Mouse (Mus musculus) ovary, postnatal 10 days (tissue): ENCODE data around the gene Ptprr.

Experiments used
- DNase-seq: peaks from one replicate; pipeline ENCODE4 v3.0.0; 2022; ENCODE audit warnings: low spot score

The Ptprr gene

DNA sequence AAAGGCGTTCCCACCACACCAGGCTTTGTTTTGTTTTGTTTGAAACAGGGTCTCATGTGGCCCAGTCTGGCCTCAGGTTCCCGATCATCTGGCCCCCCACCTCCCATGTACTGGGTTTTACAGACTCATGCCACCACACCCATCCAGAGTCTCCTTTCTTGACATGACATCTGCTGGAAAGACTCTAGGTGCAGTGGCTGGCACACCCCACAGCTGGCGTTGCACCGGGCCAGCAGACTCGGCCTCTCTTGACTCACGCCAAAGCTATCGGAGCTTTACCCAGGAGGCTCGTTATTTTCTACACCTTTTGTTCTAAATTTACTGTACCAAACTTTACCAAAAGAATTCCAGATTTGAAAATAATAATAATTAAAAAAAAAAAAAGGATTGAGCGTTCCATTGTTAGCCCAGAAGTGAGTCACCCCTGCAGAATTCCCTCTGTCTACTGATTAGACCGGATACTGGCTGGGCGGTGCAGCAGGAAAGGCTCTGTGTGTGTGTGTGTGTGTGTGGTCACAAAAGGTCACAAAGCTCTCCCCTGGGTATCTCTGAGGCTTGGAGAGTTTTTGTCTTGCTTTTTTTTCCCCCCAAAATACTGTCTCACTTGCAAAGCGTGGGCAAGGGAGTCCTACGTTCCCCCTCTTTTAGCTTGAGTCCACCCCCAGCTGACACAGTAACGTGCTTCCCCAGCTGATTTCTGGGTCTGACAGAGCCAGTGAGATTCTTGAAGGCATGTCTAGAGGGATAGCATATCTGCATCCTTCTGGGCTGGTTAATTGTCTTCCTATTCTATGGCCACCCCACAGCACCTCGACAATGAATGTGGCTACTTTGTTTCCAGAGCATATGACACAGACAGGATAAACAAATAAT lies 248.8 kb downstream of the Ptprr start:
- no peak for DNase-seq

DNA sequence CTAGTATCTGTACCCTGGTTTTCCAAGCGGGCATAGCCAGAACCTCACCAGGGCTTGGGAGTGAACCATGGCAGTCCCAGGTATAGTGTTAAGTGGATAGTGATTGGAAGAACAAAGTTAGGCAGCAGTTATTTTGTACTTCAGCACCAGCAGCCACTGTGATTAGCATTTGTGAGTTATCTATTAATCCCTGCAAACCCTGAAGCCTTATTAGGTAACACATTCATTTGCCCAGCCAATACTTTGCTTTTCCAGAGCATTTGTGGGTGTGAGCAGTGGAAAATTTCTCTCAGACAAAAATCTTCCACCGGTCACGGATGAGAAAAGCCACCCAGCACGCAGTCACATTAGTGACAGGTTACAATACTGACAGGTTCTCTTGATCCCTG lies 249.4 kb downstream of the Ptprr start:
- no peak for DNase-seq

DNA sequence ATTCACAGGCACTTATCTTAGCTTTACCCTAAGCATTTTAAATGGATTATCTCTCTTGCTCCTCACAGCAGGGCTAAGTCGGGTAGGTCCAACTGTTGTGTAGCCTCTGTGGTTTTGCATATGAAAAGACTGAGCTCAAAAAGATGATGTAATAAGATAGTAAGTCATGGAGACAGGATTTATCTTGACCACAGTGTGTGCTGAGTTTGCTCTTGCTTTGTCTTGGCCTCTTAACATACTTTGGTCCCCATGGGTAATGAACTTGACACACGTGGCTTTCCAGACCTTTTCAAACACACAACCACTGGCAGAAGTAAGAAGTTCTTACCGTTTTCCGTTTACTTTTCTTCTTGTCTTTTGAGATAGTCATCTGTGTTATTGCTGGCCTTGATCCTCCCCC lies 250.3 kb downstream of the Ptprr start:
- no peak for DNase-seq

DNA sequence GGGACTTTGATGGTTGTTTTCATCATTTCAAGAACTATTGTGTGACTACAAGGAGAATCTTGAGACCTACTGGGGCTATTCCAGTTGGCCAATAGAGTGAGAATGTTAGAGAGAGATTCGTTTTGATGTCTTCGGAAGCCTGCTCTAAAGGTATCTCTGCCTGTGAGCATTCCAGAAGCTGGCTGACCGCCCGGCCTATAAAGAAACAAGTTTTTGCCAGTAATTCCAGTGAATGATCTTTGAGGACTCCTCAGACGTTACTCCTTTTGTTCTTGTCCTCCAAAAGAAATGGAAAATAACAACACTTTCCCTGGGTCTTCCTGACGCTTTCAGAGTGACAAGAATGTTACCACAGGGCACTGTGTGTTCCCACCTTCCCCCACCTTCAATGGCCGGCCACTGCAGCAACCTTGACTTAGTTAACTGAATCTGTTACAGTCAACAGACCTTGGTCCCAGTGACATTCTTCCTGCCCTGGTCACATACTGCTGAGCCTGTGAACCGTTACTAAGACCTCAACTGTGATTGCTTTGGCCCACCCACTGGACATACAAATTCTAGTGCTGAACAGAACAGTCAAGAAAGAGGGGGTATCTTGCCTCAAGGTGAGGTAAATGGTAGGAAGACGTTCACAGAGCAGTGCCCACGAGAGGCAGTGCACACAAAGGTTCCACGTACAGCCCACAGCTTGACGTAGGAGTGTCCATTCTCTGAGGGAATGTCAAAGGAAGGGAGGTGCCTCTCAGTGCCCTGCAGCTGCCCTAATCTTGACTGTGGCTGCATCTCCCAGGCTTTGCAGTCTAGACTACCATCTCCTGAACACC lies 252.8 kb downstream of the Ptprr start:
- no peak for DNase-seq

DNA sequence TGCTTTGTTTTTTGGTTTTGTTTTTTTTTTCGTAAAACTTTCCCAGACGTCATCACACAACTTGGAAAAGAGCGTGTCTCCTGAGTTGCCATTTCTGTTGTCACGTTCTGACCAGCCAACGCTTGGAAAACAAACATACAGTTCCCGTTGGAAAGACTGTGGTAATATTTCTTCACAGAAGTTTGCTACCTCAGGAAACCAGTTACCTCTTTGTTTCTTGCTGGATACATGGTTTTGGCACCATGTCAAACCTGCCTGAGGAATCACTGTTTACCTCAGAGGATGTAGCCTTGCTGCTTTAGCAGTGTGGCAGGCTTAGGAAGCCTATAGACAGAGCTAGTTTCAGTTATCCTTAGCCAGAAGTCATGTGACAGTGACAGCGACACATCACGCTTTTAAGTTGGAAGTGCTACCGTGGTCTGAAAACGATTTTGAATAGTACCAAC lies 253.5 kb downstream of the Ptprr start:
- no peak for DNase-seq

DNA sequence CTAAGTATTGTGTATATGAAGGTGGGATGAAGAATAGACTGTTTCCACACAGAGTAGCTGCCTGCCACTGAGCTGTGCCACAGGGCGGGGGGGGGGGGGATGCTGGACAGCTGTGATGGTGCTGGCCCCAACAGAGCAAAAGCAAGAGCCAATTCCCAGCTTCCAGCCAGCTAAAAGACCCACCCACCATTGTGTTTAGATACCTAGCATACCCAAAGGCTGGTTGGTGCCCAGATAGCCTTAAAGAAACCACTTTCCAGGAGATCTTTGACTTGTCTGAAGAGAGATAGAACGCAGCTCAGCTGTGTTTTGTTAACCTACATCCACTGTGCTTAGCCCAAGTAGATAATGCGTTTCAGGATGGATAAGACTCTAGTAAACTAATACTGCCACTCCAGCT lies 254.1 kb downstream of the Ptprr start:
- DNase-seq: no peak

DNA sequence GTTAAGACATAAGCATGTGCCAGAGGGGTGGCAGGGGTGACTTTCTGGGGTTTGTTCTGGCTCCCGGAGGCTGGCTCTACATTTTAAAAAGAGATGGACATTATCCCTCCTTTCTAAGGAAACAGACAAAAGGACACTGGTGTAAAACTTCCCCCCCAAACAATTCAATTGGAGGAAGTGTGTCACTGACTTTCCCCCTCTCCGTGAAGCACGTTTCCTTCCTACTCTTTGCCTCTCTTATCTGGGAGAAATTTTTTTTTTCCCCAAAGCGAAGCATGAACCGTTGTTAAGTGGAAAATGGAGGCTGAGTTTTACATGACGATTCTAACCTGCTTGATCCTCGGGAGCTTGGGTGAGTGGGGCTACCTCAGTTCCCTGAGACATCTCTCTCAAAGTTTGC lies 257.3 kb downstream of the Ptprr start, which contains the start of gene Ptprb:
Gene Ptprb (plus strand): TSS at position 244 of the 400 bp plus-strand sequence.
- no peak for DNase-seq

DNA sequence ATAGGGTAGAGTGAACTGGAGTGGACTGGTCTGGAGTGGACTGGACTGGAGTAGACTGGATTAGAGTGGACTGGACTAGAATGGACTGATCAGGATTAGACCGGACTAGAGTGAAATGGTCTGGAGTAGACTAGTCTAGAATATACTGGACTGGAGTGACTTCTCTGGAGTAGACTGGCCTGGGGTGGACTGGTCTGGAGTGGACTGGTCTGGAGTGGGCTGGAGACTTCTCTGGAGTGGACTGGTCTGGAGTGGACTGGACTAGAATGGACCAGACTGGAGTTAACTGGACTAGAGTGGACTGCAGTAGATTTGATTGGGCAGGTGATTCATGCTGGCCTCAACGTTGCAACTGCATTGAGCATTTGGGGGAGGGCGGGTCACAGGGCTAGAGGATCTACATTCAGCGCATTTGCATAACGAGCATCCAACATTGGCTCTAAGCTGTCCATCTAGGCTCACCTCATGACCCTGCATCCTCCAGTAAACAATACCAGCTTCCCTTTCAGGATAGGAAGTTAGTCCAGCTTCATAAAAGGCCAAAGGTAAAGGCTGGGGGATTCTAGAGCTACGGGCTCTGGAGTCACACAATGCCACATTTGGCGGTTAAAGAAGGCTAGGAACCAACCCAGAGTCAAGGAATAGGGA lies 268.8 kb downstream of the Ptprr start:
- no peak for DNase-seq

DNA sequence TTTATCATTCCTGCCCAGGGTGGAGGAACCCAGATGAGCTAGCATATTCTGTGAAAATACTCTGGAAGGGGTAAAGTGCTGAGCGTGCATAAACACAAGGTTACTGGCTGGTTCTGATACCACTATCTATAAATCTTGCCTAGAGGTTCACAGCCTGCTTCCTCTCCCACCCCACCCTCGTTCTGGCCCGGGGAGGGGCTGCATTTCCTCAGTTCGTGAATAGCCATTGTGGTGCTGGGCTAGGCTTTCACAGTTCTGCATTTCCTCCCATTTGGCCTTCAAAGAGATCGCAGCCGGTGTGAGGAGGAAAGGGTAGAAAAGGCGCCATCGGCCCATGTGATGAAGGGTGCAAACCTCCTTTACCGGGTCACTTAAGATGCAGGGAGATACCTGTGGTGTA lies 270.1 kb downstream of the Ptprr start:
- DNase-seq: no peak

DNA sequence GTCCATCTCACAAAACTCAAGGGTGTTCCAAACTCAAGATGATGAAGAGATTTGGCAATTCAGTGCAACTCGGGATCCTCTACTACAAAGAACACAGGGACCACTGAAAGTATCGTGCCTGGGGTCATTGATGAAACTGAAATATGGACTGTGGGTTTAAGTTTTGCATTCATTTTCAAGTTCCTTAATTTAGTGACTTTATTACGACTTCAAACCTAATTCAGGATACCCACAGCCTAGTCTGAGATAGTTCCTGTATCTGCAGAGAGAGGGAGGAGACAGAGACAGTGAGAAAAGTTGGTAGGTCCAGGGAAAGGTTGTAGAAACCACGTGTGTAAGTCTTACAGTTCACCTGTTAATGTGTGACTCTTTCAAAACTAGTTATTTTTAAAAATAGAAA lies 272.5 kb downstream of the Ptprr start:
- DNase-seq: no peak

DNA sequence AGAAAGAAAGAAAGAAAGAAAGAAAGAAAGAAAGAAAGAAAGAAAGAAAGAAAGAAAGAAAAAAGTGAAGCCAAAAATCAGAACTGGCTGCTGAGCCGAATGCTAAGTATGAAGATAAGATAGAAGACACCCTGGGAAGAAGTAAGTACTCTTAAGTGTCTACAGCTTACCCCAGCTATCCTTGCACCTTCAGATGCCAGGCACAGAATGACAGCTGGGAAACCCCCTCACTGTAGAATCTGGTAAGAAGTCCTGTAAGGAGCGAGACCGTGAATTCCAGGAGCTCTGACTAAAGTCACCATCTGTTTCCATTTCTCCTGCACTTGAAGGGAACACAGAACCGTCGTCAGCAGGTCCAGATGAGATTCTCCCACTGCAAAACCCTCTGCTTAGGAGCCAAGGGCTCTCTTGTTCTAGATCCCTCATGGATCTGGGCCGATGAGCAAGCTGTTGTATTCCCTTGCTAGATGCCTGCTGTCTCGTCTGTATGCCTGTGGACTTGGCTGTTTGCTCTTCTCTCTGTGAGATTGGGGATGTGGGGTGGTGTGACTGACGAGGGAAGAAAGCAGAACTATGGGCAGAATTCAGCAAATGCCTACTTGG lies 273.2 kb downstream of the Ptprr start:
- no peak for DNase-seq

DNA sequence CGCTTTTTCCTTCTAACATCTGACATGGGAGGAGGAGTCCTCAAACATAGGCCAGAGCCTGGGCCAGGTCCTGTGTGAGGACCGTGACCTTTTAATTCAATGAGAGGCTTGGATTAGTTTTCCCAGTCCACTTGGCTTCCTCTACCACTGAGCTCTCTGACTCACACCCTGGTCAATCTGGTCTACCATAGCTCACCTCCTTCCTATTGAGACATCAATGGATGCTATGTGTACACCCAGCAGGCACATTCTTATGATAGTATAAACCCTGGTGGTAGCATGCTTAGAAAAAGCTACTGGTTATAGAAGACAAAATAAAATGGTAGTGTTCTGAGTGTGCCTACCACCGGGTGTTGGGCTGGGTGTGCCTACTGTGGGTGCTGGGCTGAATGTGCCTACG lies 278.4 kb downstream of the Ptprr start:
- no peak for DNase-seq

DNA sequence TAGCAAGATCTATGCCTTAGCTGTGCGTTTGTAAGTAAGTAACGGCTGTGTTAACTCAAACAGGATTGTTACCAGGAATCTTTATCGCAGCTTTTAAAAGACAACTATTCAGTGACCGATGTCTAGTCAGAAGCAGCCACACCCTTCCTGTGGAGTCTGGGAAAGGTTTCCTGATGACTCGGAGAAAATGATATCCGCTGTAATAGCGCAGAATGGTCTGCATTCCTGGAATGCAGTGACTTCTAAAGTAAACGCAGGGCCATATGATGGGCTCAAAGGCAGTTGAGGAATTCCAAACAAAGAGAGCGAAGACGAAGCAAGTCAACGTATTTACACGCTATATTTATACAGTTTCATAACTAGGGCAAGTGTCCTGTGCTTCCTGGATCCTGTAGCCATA lies 279.8 kb downstream of the Ptprr start:
- no peak for DNase-seq

DNA sequence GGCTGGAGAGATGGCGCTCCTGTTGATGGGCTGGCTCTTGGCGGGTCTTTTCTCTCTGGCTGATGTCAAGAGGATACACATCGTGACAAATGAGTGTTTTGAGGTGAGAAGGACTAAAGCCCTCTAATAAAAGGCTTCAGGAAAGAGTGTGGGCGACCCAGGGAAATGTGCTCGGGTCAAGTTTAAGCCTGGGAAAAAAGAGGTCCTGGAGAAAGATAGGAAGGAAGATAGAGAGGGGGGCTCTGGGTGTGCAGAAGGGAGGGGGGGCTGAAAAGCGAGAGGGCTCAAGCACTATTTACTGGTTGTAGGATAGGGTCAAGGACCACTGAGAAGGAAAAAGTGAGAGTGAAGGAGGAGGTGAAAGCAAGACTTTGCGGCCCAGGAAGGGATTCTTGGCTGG lies 282.8 kb downstream of the Ptprr start:
- no peak for DNase-seq

DNA sequence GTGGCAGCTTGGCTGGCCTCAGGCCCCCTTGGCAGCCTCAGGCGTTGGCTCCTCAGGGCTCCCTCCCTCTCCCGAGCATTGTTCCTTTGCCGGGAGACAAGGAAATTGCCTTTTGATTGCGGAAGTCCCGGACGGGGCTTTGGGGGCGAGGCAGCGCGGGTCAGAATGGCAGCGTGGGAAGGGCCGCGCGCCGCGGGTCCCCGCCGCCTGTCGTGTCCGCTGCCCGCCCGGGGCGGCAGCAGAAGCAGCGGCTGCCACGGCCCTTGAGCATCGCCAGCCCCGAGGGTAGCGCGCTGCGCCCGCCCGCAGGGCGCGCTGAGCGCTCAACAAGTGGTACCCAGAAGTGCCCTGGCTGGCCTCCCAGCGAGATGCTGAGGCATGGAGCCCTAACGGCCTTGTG lies 283.2 kb downstream of the Ptprr start:
- no peak for DNase-seq

DNA sequence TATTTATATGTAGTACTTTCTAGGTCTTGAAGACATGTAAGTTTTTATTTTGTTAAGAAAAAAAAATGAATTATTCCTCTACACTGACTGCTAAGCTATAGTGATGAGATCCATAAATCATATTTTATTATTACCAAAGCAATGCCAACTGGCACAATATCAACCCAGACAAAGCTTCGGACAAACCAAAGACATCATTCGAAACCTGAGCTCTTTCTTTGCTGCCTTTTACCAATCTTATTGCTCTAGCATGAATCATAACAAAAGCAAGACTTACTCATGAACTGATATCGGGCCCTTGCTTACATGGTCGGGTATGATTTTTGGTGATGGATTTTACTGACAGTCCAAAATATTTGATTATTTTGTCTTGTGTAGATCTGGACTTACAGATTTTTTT lies 286.3 kb downstream of the Ptprr start:
- DNase-seq: no peak

DNA sequence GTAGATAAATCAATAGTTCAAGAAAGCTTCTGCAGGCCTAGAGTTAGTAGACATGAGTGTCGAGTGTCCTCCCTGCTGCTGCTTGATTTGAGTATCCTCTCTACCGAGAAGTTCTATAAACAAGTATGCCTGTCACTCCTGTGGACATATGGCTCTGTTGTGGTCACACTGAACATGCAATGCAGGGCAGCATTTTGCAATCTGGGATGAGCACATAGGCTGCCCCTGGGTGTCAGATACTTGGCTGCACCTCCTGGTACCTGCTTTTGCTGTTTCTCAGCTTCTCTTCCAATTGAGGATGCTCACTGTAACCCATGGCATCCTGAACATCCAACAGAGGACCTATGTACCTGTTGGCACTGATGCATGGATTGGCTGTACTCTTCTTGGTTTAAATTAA lies 291.4 kb downstream of the Ptprr start:
- DNase-seq: no peak

DNA sequence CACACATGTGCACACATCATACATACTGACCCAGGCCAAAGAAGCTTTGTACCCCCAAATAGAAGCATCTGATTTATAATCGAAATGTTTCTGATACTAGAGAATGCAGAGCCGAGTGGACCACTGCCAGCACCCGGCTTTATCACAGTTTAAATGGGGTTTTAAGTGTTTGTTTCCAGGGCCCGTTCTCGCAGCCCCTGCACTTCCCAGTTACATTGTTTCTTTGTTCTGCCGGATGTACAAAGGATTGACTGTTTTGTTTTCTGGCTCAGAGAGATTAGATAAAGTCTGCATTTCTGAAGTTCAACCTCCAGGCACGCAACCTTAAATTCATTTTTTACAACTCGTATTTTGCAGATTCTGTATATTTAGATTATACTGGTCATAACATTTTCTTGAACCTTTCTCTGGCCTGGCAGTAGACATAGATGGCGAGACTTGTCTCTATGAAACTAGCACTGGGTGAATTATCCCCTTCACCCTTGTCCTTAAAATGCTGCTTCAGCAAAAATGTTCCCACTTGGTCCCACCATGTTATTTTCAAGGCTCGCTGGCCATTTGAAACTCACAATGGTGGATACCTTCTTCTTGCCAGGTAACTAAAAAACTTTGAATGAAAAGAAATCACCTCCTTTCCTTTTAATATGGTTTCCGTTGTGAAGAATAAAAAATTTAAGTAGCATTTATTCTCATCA lies 292.6 kb downstream of the Ptprr start:
- no peak for DNase-seq

DNA sequence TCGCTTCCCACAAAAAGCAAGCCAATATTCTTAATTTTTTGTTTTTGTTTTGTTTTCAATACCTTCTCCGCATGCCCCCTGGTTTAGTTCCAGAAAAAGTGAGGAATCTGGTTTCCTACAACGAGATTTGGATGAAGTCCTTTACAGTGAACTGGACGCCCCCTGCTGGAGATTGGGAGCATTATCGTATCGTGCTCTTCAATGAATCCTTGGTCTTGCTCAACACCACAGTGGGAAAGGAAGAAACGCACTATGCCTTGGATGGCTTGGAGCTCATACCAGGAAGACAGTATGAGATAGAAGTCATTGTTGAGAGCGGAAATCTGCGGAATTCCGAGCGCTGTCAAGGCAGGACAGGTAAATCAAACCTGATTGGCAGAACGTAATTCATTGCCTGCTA lies 301.2 kb downstream of the Ptprr start:
- peak; percentile 50 for DNase-seq
